Mouse (Mus musculus) heart, adult 2 months (tissue): ENCODE measurements at regions not wholly inside any gene's neighbourhood (a gene's known extent, or its start where the extent isn't known, plus 50 kb on each side); places are given as distances from the start of the nearest gene placed in this dataset.
A peak's percentile ranks its signal among the peaks of the same experiment; 100 is the strongest.
"Not testable (repeated sequence)": the region's sequence is repeated elsewhere in the genome, so short reads cannot be mapped to it uniquely, and the experiment has no call there.

Experiments used
- DNase-seq, 2 experiments: peaks; one replicate each; pipeline ENCODE4 v3.0.0; 2021
- H3K27ac ChIP-seq: fragments of 200-600 bp; 2 replicates; pipeline ENCODE4 v1.8.1; 2022
- H3K27me3 ChIP-seq: fragments of 200-500 bp; 2 replicates; pipeline ENCODE4 v1.6.1; 2012; ENCODE audit warnings: mild to moderate bottlenecking, low read length, inconsistent platforms, mixed read lengths; ENCODE audit not compliant: control insufficient read depth, insufficient read depth
- H3K36me3 ChIP-seq: fragments of 200-500 bp; 2 replicates; pipeline ENCODE4 v1.6.1; 2012; ENCODE audit warnings: low read length, inconsistent platforms; ENCODE audit not compliant: control insufficient read depth, insufficient read depth
- H3K4me1 ChIP-seq: fragments of 200-500 bp; 2 replicates; pipeline ENCODE4 v1.6.1; 2011; ENCODE audit warnings: low read length; ENCODE audit not compliant: control insufficient read depth, insufficient read depth
- H3K4me3 ChIP-seq: fragments of 200-600 bp; 2 replicates; pipeline ENCODE4 v1.8.1; 2022
- H3K79me2 ChIP-seq: fragments of 200-500 bp; replicated peaks from 2 replicates; pipeline ENCODE4 v1.6.1; 2012; ENCODE audit warnings: mild to moderate bottlenecking, inconsistent platforms, low read length, moderate library complexity, mixed read lengths; ENCODE audit not compliant: control insufficient read depth, insufficient read depth
- H3K9ac ChIP-seq: fragments of 200-500 bp; 2 replicates; pipeline ENCODE4 v1.6.1; 2012; ENCODE audit warnings: low read depth, mild to moderate bottlenecking, control low read depth, inconsistent platforms, low read length, mixed read lengths
- CTCF ChIP-seq: fragments of 200-600 bp; IDR thresholded peaks from 2 replicates; pipeline ENCODE4 v1.8.1; 2022; ENCODE audit warnings: antibody characterized with exemption, mild to moderate bottlenecking, moderate library complexity
- EP300 ChIP-seq: fragments of 200-500 bp; IDR thresholded peaks from 2 replicates; pipeline ENCODE4 v1.6.1; 2011; ENCODE audit warnings: low read depth, low read length, control low read depth; ENCODE audit not compliant: insufficient read depth
- POLR2A ChIP-seq: fragments of 200-500 bp; IDR thresholded peaks from 2 replicates; pipeline ENCODE4 v1.6.1; 2011; ENCODE audit warnings: mild to moderate bottlenecking, low read depth, low read length, control low read depth; ENCODE audit not compliant: insufficient read depth
- WGBS: fragments of 180-500 bp; shearing (Covaris S2); methylation state at CpG from one replicate; pipeline ENCODE4 v1.1.7; 2018; 5-methylcytosine and 5-hydroxymethylcytosine counted together
- intact Hi-C: fragments of 180-260 bp; cut with DNase I; formaldehyde crosslinking; loops from one replicate; pipeline ENCODE4 v1.15.1; 2025

GRCm38 (mm10) chr4:145369753-145370152 lies 54.8 kb upstream of the Tnfrsf8 start:
- 52% methylated on average over 1 of the region's 1 CpGs for WGBS

DNA sequence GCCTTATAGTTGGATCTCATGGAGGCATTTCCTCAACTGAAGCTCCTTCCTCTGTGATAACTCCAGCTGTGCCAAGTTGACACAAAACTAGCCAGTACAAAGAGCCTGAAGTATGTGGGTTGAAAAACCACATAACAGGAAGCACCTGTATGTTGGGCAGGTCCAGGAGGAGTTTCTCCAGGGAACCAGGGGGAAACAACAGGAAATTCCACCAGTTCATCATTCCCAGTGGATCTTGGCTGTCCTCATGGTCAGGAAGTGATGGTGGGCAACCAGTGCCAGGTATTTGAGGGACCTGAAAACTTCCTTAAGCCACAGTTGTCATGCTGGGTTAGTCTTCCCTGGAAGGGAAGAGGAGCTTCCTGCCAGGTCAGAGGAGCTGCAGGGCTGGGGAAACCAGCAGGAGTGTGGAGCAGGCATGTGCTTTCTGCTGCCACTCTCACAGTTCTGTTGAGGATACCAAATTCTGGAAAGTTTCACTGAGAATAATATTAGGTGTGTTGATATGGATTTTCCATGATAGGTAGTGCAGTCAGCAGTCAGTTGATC lies 52.4 kb upstream of the Tnfrsf8 start:
- peak in 1 of 2 experiments; percentile 13 for DNase-seq

More at GRCm38 (mm10) chr4:145369753-145370152, 54.8 kb upstream of the Tnfrsf8 start:
- Histone ChIP-seq H3K4me3 (no peak overlapping the region), H3K79me2 (no peaks in the 10 kb centered on the region), H3K36me3 (no peaks in the 10 kb centered on the region), H3K4me1 (no peaks in the 10 kb centered on the region), H3K9ac (no peak overlapping the region), H3K27ac (no peak overlapping the region), H3K27me3 (no peaks in the 10 kb centered on the region)
- intact Hi-C loops, result no loop called here
- TF ChIP-seq CTCF, result no peak
- no peak for TF ChIP-seq EP300
- no peak for TF ChIP-seq POLR2A
- DNase-seq, result no peak

DNA sequence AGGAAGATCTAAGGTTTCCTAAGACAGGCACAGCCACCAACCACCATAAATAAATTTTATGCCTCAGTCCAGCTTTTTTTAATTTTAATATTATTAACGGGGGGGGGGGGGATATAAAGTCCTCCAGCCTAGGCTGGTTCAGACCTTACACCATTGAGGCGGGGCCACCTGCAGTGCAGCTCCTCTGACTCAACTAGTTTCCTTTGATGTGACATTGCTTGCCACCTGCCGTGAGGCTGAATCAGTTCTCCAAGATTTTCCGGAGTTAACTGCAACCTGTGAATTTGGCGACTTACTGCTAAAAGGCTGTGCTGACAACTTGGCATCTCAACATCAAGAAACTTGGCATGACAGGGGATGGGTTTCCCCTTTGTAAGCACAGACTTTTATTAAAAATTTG lies 51.3 kb upstream of the Tnfrsf8 start:
- Histone ChIP-seq H3K79me2 (no peaks in the 10 kb centered on the region), H3K4me1 (no peaks in the 10 kb centered on the region), H3K27me3 (no peaks in the 10 kb centered on the region), H3K4me3 (no peak overlapping the region), H3K27ac (no peak overlapping the region), H3K9ac (no peak overlapping the region), H3K36me3 (no peaks in the 10 kb centered on the region)
- no peak for DNase-seq
- intact Hi-C loops, result no loop called here
- WGBS, result 52% methylated on average over 5 of the region's 5 CpGs
- TF ChIP-seq POLR2A (no peak), CTCF (no peak), EP300 (no peak)

More for the DNA sequence above, 52.4 kb upstream of the Tnfrsf8 start:
- TF ChIP-seq POLR2A, result no peak
- no peak for TF ChIP-seq CTCF
- no peak for TF ChIP-seq EP300
- intact Hi-C loops, result no loop called here
- Histone ChIP-seq H3K4me3 (no peak overlapping the region), H3K4me1 (no peaks in the 10 kb centered on the region), H3K27me3 (no peaks in the 10 kb centered on the region), H3K36me3 (no peaks in the 10 kb centered on the region), H3K9ac (no peak overlapping the region), H3K79me2 (no peaks in the 10 kb centered on the region), H3K27ac (no peak overlapping the region)

DNA sequence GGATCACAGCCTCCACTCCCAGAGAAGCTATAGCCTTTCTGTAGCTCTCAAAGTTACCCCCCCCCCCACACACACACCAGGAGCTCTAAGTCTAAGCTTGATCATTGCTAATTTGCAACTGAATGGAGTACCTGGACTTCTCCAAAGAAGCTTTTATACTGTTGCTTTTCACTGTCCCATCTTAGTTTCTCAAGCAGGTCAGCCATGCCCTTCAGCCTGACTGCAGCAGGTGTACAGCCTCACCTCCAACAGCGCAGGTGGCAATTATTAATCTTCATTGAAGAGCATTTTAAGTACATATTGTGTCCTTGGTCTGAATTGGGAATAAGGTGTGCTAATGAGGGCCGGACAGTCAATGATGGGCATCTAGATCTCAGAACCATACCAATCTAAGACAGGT lies 50.8 kb upstream of the Tnfrsf8 start:
- 93% methylated on average over 2 of the region's 2 CpGs for WGBS
- intact Hi-C loops, H3K79me2 ChIP-seq, H3K4me1 ChIP-seq, H3K9ac ChIP-seq, H3K36me3 ChIP-seq, DNase-seq, H3K27me3 ChIP-seq, H3K4me3 ChIP-seq, H3K27ac ChIP-seq: not testable (repeated sequence)
